Mouse (Mus musculus) lung, adult 2 months (tissue): ENCODE measurements at regions not wholly inside any gene's neighbourhood (a gene's known extent, or its start where the extent isn't known, plus 50 kb on each side); places are given as distances from the start of the nearest gene placed in this dataset.
A peak's percentile ranks its signal among the peaks of the same experiment; 100 is the strongest.

Experiments used
- DNase-seq: peaks from one replicate; pipeline ENCODE4 v3.0.0; 2022
- H3K4me1 ChIP-seq: fragments of 200-500 bp; 2 replicates; pipeline ENCODE4 v1.6.1; 2011; ENCODE audit warnings: low read length; ENCODE audit not compliant: control insufficient read depth, insufficient read depth
- H3K4me3 ChIP-seq: fragments of 200-500 bp; replicated peaks from 2 replicates; pipeline ENCODE3; 2011; ENCODE audit warnings: low read depth, mild to moderate bottlenecking, control low read depth, low read length; ENCODE audit errors: extremely low read depth
- CTCF ChIP-seq: fragments of 200-500 bp; IDR thresholded peaks from 2 replicates; pipeline ENCODE4 v1.5.1; 2011; ENCODE audit warnings: mild to moderate bottlenecking, low read length, control low read depth; ENCODE audit not compliant: insufficient read depth
- POLR2A ChIP-seq: fragments of 200-500 bp; IDR thresholded peaks from 2 replicates; pipeline ENCODE4 v1.6.1; 2011; ENCODE audit warnings: low read depth, mild to moderate bottlenecking, control low read depth, low read length, borderline replicate concordance; ENCODE audit errors: extremely low read depth
- WGBS: fragments of 180-500 bp; shearing (Covaris S2); methylation state at CpG from one replicate; pipeline ENCODE4 v1.1.7; 2018; 5-methylcytosine and 5-hydroxymethylcytosine counted together

DNA sequence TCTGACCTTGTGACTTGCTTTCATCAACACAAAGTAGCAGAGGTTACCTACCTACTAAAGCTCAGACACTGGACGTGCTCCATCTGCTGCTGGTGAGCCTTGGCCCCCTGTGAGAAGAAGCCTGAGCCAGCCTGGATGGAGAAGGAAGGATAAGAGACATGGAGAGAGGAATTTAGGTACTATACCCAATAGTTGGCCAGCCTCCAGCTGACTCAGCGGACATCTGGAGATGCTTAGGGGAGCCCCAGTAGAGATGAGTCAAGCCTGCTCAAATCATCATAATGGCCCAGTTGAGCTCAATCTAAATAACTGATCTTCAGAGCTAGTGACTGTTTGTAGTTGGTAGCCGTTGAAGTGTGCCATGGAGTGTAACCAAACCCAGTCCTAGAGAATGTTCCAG lies 53.7 kb upstream of the Ripply2 start:
- WGBS: 56% methylated on average over 3 of the region's 3 CpGs
- H3K4me1 ChIP-seq: no peaks in the 10 kb centered on the region
- no peak overlapping the region for H3K4me3 ChIP-seq
- no peak for DNase-seq
- TF ChIP-seq CTCF: no peak
- no peak for TF ChIP-seq POLR2A

DNA sequence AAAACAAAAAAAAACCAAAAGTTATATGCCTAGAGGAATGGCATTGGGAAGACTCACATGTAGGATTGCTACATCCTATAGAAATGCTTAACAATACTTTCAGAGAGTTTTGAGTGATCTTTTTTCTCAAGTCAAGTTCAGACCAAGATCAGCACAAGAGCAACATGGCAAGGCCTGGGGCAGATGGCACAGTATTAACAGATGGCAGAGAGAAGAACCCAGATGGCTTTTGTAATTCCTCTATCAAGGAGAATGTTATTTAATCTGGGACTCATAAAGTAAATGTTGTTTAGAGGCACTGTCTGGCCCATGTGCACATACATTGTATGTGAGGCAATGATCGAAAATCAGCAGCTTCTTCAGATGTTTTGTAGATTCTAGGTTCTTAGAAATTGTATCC lies 58.3 kb upstream of the Ripply2 start:
- Histone ChIP-seq H3K4me1 (no peaks in the 10 kb centered on the region), H3K4me3 (no peak overlapping the region)
- no peak for DNase-seq
- no peak for TF ChIP-seq CTCF
- TF ChIP-seq POLR2A: no peak
- 84% methylated on average over 1 of the region's 1 CpGs for WGBS

DNA sequence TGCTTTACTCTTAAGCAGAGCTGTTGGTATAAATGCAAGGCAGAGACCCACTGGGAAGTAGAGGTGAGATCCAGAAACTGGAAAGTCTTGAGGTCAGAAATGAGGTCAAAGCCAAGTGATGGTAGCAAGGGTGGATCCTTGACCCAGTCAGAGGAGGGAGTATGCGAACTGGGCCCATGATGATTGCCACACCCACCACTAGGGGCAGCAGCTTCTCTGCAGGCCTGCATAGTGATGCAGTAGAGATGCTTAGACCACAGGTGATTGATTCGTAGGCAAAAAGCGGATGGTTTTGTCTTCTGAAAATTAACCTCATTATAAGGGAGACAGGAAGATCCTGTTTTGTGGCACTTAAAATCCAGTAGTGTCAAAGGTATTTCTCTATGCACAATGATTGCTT lies 59.6 kb upstream of the Ripply2 start:
- DNase-seq: no peak
- TF ChIP-seq CTCF (peak; percentile 25; the same call in 1 of the 2 replicates), POLR2A (no peak)
- H3K4me1 ChIP-seq: no peaks in the 10 kb centered on the region
- H3K4me3 ChIP-seq: no peak overlapping the region
- 84% methylated on average over 3 of the region's 3 CpGs for WGBS

DNA sequence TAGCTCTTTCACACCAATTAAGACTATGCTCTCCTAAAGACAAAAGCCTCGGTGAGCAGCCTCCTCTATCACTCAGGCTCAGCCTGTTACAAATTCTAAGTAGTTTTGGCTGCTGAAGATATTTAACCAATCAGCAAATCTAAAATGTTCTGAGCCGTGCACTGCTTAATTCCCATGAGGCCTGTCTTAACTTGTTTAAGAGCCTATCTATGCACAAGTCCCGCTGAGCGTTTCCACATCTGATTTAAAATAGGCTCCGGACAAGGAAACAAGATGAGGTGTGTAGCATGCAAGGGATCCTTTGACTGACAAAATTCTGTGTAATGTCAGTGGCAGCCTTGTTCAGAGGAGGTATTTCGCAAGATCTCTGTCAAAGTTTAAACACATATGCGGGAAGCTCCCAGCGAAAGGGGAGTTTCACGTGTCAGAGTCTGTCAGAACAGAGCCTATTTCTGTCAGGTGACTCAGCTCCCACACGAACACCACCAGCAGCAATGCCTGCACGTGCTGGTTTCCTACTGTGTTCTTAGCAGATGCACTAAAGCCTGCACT lies 63.3 kb upstream of the Ripply2 start:
- TF ChIP-seq CTCF (no peak), POLR2A (no peak)
- 44% methylated on average over 11 of the region's 11 CpGs for WGBS
- DNase-seq: no peak
- no peaks in the 10 kb centered on the region for H3K4me1 ChIP-seq
- no peak overlapping the region for H3K4me3 ChIP-seq

DNA sequence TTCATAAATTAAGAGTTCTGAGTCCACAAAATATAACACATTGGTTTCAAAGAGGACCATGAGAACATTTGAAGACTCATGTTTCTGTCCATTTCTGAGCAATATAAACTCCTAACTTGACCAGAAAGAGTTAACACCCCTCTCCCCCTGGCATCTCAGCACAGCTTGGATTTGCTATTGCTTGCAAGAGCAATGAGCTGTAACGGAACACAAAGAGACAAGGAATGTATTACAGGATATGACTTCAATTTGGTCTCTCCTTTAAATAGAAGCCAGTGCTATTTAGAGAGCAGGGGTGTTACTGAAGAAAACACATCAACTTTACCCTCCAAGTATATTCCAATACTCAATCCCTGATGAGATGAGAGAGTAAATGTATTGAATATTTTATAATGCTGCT lies 65.5 kb upstream of the Ripply2 start:
- no peak overlapping the region for H3K4me3 ChIP-seq
- no peak for TF ChIP-seq CTCF
- no peak for TF ChIP-seq POLR2A
- H3K4me1 ChIP-seq: no peaks in the 10 kb centered on the region
- WGBS: 11% methylated on average over 1 of the region's 1 CpGs
- no peak for DNase-seq

DNA sequence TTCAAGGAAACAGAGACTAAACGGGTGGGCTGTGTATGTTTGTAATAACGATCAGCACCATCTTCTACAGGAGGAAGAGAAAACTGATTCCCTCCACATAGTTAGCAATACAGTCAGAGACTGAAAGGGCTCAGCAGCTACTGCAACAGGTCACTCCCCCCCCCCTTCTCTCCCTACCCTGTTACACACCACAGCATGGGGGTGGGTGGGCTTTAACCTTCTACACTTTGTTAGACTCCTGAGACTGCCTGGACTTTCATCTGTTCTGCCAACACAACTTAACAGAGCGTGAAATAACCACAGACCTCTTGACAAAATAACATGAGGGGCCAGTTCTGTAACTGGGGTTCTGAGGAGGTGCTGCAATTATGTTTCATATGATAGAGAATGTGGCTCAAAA lies 50.7 kb upstream of the Snap91 start:
- no peak for TF ChIP-seq CTCF
- TF ChIP-seq POLR2A: no peak
- no peak for DNase-seq
- no peak overlapping the region for H3K4me3 ChIP-seq
- 54% methylated on average over 3 of the region's 3 CpGs for WGBS
- H3K4me1 ChIP-seq: no peaks in the 10 kb centered on the region
